Mouse (Mus musculus): ENCODE results near the gene Slc25a26. TPM values are rescaled to one million over a fixed set of nuclear protein-coding genes. Genes with fewer than 3 reads are reported as not detected.

The Slc25a26 gene
- polyA plus RNA-seq, 1 experiment, result 9.1 TPM

DNA sequence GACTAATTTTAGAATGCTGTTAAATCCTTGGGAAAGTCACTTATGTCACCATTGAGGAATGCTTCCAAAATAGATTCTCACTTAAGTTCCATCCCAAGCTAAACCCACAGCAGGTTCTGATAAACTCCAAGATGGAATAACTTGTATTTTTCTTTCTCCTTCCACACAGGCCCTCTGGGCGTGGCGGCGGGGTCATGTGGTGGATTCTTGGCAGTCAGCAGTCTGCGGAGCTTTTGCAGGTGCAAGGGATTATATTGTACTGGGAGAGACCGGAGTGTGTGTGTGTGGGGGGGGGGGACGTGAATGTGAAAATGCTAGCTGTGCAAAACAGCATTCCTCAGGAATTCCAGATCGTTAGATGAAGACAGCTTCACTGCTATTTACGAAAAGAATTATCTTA is 92.1 kb downstream of the Slc25a26 start:
- TF ChIP-seq CTCF (IDR thresholded peaks at IDR 0.05; ENCODE audit: borderline replicate concordance, extremely low read depth, insufficient read depth, insufficient read length) (no peak), POLR2A (IDR thresholded peaks at IDR 0.05; ENCODE audit: borderline replicate concordance, extremely low read depth, insufficient read depth, insufficient read length, poor library complexity, severe bottlenecking) (no peak)
- peak; percentile 71 for DNase-seq (ENCODE audit: low read depth)

- no peak for TF ChIP-seq CTCF (IDR thresholded peaks at IDR 0.05; ENCODE audit: borderline replicate concordance, extremely low read depth, insufficient read depth, insufficient read length)
- no peak for TF ChIP-seq POLR2A (IDR thresholded peaks at IDR 0.05; ENCODE audit: borderline replicate concordance, extremely low read depth, insufficient read depth, insufficient read length, poor library complexity, severe bottlenecking)
- DNase-seq (ENCODE audit: low read depth), result peak; percentile 62
Observed at GRCm38 (mm10) chr6:94592710-94593109, 92.6 kb downstream of the Slc25a26 start.

DNA sequence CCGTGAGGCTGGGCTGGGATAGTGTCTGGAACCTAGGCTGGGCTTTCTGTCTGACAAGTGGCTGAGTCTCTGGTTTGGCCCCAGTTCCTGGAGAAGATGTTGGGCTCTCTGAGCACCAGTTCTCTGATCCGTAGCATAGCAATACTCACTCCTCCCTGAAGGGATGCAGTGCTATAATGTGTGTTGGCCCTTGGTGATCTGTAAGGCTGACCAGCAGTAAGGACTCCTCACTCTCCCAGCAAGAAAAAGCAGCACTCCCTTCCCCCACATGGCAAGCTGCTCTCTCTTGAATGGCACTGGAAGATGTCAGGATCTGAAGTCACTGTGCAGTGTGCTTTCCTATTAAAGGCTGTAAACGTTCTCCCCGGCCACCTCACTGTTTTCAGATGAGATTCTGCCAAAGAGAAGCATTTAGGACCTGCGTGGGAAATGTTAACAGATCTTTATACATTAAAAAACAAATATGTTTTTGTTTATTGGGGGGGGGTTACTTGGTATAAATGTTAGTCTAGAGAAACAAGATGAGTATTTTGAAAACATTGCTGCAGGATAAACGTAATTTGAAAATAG is 94.0 kb downstream of the Slc25a26 start:
- TF ChIP-seq CTCF (IDR thresholded peaks at IDR 0.05; ENCODE audit: borderline replicate concordance, extremely low read depth, insufficient read depth, insufficient read length) (no peak), POLR2A (IDR thresholded peaks at IDR 0.05; ENCODE audit: borderline replicate concordance, extremely low read depth, insufficient read depth, insufficient read length, poor library complexity, severe bottlenecking) (no peak)
- DNase-seq (ENCODE audit: low read depth), result peak; percentile 26

GRCm38 (mm10) chr6:94594711-94595110 is 94.6 kb downstream of the Slc25a26 start:
- peak; percentile 47 for DNase-seq (ENCODE audit: low read depth)
- TF ChIP-seq POLR2A (IDR thresholded peaks at IDR 0.05; ENCODE audit: borderline replicate concordance, extremely low read depth, insufficient read depth, insufficient read length, poor library complexity, severe bottlenecking) (no peak), CTCF (IDR thresholded peaks at IDR 0.05; ENCODE audit: borderline replicate concordance, extremely low read depth, insufficient read depth, insufficient read length) (no peak)

DNA sequence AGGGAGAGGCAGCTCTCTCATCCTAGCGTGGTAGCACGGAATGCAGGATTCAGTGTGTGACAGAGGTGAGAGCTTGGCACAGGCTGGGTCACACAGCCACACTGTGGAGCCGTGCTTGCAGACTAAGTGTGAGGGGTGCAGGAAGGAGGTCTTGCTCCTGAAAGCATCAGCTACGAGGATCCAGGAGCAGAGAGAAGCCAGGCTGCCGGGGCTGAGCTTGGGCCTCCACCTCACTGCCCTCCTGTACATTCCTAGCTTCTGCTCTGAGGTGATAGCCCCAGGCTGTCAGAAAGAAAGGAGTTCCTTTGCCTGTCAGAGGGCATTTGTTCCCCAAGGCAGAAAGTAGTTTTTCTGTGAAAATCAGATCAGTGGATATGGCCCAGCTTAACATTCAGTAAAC is 95.1 kb downstream of the Slc25a26 start:
- TF ChIP-seq CTCF (IDR thresholded peaks at IDR 0.05; ENCODE audit: borderline replicate concordance, extremely low read depth, insufficient read depth, insufficient read length), result no peak
- no peak for TF ChIP-seq POLR2A (IDR thresholded peaks at IDR 0.05; ENCODE audit: borderline replicate concordance, extremely low read depth, insufficient read depth, insufficient read length, poor library complexity, severe bottlenecking)
- no peak for DNase-seq (ENCODE audit: low read depth)

DNA sequence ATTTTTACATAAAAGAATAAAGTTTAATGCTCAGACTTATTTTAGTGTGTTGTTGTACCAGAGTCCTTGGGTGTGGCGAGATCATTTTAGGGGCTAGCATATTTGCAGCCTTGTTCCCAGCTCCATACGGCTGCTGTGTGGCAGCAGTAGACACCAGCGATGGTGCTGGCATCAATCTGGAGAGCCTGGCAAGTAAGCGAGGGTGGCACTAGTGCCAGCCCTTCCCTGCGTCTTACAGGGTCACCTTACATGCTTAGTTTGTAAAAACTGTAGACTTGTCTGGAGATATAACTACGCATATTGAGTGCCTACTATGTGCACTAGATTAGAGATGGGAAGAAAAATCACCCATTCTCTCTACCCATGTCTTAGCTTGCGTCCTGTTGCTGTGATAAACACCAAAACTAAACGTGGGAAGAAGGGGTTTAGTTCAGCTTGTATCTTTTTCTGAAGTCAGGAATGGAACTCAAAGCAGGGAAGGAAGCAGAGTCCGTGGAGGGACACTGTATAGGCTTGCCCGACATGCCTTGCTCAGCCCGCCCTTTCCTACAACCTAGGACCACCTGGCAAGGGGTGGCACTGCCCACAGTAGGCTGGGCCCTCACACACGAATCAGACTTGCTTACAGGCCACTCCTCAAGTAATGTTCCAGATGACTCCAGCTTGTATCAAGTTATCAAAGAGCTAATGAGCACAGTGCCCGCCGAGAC is 96.1 kb downstream of the Slc25a26 start:
- peak; percentile 25 for DNase-seq (ENCODE audit: low read depth)
- TF ChIP-seq POLR2A (IDR thresholded peaks at IDR 0.05; ENCODE audit: borderline replicate concordance, extremely low read depth, insufficient read depth, insufficient read length, poor library complexity, severe bottlenecking) (no peak), CTCF (IDR thresholded peaks at IDR 0.05; ENCODE audit: borderline replicate concordance, extremely low read depth, insufficient read depth, insufficient read length) (no peak)

DNA sequence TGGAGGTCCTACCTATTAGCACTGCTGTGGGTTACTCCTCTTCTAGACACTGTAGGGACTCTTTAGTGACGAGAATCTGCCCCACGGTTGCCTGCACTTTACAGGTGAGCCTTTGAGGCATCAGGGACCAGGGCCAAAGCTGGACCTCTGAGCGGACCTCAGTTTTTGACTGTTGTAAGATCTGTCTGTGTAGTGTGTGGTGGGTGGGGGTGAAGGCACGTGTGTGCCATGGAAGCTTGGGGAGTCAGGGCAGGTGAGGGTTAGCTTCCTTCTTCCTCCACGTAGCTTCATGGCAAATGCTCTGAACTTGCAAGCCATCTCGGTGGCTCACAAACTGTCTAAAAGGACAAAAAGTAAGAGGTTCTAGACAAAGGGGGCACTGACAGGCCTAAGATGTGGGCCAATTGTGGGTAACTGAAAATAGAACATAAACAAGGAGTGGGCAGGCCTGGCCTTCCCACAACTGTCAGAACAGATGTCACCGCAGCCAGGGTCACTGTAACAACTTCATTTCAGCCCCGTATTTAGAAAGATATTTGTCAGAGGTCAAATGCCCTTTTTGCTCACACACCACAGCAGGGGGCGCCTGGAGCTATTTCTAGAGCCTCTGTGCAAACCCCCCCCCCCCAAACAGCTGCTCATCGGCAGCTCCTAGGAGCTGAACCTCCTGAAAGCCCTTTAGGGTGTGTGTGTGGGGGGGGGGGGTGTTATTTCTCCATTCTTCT is 96.8 kb downstream of the Slc25a26 start:
- peak; percentile 33 for DNase-seq (ENCODE audit: low read depth)
- TF ChIP-seq POLR2A (IDR thresholded peaks at IDR 0.05; ENCODE audit: borderline replicate concordance, extremely low read depth, insufficient read depth, insufficient read length, poor library complexity, severe bottlenecking) (no peak), CTCF (IDR thresholded peaks at IDR 0.05; ENCODE audit: borderline replicate concordance, extremely low read depth, insufficient read depth, insufficient read length) (peak; percentile 29; the same call in 1 of the 2 replicates)

DNA sequence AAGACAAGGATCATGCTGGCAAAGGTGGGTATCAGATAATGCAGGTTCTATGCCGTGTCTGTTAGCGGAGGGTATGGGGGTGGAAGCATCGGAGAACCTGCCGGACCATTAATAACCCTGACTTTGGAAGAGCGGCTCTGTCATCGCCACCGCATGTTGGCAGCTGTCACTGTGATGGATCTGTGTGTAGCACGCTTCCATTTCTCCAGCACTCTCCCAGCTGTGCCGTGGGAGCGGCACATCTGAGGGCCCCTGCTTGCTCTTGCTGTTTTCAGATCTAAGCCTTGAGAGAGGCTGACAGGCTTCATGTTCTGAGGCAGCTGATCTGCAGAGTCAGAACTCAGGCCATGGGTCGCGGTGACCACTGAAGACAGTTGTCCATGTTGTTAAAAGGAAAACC is 98.3 kb downstream of the Slc25a26 start:
- TF ChIP-seq CTCF (IDR thresholded peaks at IDR 0.05; ENCODE audit: borderline replicate concordance, extremely low read depth, insufficient read depth, insufficient read length) (no peak), POLR2A (IDR thresholded peaks at IDR 0.05; ENCODE audit: borderline replicate concordance, extremely low read depth, insufficient read depth, insufficient read length, poor library complexity, severe bottlenecking) (no peak)
- no peak for DNase-seq (ENCODE audit: low read depth)

GRCm38 (mm10) chr6:94599016-94599415 is 98.9 kb downstream of the Slc25a26 start:
- TF ChIP-seq CTCF (IDR thresholded peaks at IDR 0.05; ENCODE audit: borderline replicate concordance, extremely low read depth, insufficient read depth, insufficient read length) (no peak), POLR2A (IDR thresholded peaks at IDR 0.05; ENCODE audit: borderline replicate concordance, extremely low read depth, insufficient read depth, insufficient read length, poor library complexity, severe bottlenecking) (no peak)
- DNase-seq (ENCODE audit: low read depth), result no peak

DNA sequence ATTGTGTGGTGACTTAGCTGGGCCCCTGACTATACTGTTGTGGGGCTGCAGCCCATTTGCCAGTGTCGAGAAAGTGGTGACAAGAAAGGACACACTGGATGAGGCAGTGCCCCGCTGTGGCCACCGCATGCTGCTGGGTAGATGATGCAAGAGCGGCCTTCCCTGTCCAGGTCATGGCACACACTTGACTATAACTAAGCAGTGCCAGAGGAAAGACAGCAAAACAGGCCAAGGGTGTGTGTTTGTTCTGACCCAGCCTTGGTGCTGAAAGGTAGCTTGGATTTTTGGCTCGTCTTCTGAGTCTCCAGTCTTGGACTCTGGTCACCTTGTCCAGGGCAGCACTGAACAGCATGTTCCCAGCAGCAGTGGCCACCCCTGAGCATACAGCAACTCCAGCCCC is 101.0 kb downstream of the Slc25a26 start:
- DNase-seq (ENCODE audit: low read depth), result no peak
- TF ChIP-seq CTCF (IDR thresholded peaks at IDR 0.05; ENCODE audit: borderline replicate concordance, extremely low read depth, insufficient read depth, insufficient read length) (no peak), POLR2A (IDR thresholded peaks at IDR 0.05; ENCODE audit: borderline replicate concordance, extremely low read depth, insufficient read depth, insufficient read length, poor library complexity, severe bottlenecking) (no peak)

- TF ChIP-seq CTCF (IDR thresholded peaks at IDR 0.05; ENCODE audit: borderline replicate concordance, extremely low read depth, insufficient read depth, insufficient read length) (no peak), POLR2A (IDR thresholded peaks at IDR 0.05; ENCODE audit: borderline replicate concordance, extremely low read depth, insufficient read depth, insufficient read length, poor library complexity, severe bottlenecking) (no peak)
Observed at GRCm38 (mm10) chr6:94601811-94602210, 101.7 kb downstream of the Slc25a26 start.

More at GRCm38 (mm10) chr6:94601811-94602210, 101.7 kb downstream of the Slc25a26 start:
- no peak for DNase-seq (ENCODE audit: low read depth)
